Mouse (Mus musculus): ENCODE data around the gene Ccdc180.

Ccdc180 gene

DNA sequence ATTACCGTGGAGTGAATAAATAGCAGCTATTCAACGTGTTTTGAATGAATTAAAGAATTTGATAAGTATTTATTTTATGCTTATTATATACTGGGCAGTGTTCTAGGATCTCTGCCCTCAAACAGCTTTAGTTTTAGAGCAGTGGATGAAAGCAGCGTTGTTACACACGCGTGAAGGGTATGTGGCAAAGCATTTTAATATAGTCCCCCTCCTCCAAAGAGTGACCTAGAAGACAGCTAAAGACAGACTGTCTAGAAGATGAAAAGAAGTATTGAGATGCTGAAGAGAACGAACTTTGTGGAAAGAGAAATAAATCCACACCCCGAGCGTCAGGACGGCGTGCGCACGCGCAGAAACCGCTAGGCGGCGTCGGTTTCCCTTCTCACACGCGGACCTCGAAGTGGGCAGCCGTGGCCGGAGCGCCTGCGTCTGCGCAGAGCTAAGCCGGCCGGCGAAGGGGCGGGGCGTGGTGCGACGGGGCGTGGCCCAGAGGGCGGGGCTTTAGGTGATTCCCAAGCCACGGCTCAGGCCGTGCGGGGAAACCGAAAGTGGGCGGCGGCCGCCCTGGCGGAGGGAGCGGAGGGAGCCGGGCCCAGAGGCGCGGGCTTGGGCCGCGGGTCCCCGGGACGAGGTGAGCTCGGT lies 81.8 kb downstream of the Ccdc180 start:
- peak; percentile 98 for DNase-seq (ENCODE audit: low spot score)

DNA sequence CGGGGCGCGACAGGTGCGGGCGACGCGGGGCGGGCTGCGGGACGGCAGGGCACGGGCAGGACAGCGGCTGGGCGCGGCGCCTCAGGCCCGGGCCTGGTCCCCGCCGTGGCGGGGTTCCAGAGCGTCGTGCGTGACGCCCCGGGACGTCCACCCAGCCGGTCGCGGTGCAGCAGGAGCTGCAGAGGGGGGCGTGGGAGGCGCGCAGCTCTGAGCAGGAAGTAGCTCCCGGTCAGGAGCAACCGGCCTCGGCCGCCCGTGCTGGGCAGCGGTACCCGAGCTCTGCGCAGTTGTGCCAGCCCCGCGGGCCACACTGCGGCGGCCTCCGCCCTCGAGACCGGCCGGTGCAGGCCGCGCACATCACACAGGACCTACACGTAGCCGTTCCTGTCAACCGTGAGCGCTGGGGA lies 82.3 kb downstream of the Ccdc180 start:
- peak; percentile 44 for DNase-seq (ENCODE audit: low spot score)

DNA sequence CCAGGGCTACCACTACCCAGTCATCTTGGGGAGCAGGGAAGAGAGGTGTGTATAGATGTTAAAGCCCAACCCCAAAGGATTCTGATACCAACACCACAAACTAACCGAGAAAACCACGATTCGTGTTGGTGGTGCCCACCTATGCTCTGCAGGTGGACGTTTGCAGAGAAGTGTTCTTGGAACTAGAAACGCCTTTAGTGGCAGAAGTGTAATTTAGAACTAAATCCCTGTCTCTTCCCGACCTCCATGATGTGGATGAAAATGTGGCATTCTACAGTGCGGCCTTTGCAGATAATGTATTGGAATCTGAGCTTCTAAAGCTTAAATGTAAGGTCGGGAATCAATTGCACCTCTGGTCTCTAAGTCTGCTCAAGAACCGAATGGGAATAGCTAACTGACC lies 82.8 kb downstream of the Ccdc180 start:
- DNase-seq (ENCODE audit: low spot score), result no peak

DNA sequence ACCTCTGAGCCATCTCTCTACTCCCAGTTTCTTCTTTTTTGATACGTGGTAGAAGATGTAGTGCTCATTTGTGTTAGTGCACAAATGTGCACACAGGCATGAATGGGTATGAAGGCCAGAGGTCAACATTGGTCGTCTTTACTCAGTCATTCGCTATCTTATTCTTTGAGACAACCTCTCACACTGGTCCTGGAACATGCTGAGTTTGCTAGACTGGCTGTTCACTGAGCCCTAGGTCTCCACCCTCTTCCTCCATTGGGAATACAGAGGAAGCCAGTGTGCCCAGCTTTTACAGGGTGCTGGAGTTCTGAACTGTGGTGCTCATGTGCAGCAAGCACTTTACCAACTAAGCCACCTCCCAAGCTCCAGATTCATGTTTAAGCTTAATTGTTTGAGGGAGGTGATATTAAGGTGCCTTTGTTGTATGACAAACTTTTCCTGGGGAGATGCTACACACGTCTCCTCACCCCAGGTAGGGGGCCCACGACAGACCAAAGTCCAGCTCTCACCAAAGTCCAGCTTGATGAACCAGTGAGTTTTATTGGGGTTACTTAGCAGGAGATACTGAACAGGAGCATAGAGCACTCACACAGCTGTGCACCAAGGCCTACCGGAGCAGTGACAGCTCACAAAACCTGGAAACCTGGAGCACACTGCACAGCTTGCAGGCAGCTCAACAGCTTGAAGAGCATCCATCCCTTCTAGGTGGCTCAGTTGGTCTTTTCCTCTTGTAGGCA lies 87.0 kb downstream of the Ccdc180 start:
- DNase-seq (ENCODE audit: low spot score), result no peak

DNA sequence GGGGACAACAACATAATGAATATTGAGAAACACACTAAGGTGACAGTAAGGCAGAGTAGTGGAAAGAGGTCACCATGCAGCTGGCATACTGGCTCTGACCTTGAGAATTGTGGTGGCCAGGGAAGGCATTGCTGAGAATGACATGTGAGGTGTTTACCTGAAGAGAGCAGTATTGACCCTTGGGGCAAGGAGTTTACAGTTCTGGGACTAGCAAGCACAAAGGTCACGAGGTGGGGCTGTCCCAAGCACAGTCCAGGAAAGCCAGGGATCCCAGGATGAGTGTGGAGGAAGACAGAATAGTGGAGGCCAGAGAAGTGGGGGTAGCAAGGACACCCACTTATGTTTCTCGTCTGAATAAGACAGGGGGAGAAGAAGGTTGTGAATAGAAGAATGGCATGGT lies 89.8 kb downstream of the Ccdc180 start:
- DNase-seq (ENCODE audit: low spot score), result no peak

DNA sequence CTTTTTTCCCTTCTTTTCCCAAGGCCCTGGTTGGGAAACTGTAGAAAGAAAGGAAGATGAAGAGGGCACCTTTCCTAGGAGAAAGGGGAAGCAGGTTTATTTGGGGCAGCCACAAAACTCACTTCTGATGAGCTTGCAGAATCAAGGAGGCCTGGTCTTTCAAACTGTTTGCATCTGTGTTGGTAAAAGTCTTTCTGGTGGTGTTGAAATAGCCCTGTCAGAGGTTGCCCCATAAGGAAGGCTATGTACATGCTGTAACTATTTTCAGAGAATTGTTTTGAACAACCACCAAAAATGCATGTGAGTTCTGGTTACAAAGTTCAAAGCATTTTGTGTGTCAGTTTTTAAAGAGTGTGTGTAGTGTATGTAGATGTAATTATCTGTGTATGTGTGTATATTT lies 91.0 kb downstream of the Ccdc180 start:
- no peak for DNase-seq (ENCODE audit: low spot score)

DNA sequence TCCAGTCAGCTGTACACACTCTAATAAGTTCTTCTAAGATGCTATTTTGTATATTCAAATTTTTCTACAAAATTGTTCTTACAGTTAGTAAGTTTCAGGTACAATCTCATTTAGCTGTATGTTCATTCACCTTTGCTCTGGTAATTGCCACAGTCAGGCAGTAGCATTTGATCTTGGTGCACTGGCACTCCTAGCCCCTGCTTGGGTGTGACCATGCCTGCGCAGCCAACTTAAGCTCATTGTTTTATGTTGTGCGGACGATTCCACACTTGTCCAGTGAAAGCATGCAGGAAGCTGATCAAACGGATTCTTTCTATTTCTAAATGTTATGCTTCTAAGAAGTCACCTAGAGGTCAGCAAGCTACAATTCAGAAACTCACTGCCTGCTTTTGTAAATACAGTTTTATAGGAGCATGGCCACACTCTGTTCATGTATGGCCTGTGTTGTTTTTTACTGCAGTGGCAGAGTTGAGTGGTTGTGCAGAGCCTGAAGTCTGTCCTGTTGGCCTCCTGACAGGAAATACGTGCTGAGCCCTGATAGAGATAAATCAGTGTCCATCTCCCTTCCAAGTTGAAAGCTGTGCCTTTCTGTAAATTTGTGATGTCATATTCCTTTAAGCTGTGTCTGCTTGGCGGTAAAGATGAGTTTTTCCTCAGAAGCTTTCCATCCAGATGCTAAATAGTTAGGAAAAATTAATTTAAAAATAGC lies 100.5 kb downstream of the Ccdc180 start:
- peak; percentile 14 for DNase-seq (ENCODE audit: low spot score)

DNA sequence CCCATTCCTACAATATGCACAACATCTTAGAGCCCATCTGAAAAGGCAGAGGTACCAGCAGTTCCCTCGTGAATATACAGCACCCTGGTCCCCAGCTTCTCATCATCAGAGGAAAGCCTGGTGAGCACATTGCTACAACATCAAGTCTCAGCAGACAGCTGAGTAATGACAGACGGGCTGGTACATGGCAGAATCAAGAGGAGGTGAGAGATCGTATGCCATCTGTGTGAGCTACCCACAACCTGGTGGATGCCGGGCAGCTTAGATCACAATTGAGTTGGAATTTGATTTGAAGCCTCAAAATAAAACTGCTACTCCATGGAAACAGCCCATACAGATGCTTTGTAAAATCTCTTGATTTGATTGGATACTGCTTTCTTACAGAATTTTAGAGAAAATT lies 108.4 kb downstream of the Ccdc180 start:
- no peak for DNase-seq (ENCODE audit: low spot score)

Data from lung, postnatal 25 days (tissue).